Mouse (Mus musculus) urinary bladder, postnatal 4 days (tissue): ENCODE measurements at regions not wholly inside any gene's neighbourhood (a gene's known extent, or its start where the extent isn't known, plus 50 kb on each side); places are given as distances from the start of the nearest gene placed in this dataset.

ENCODE experiments used
- DNase-seq, 2 experiments: peaks; one replicate each; pipeline ENCODE4 v3.0.0; 2021 to 2022; ENCODE audit warnings: low spot score in 2 of 2

DNA sequence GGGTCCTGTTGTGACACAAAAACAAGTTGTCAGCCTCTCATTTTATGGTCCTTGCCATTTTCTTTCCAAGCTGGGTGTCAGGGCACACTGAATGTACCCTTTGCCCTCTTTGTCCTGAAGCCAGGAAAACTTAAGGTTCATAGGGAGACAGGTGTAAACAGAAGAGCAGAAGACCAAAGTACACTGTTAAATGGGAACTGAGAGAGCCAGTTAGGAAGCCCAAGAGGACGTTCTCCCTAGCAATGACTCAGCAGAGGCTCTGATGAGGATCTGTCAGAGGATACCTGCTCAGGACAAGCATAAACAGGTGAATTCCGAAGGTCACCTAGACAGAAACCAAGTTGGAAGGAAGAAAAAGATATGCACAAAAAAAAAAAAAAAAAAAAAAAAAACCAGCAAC is 94.0 kb downstream of the Sp3 start:
- no peak for DNase-seq
